Mouse (Mus musculus): ENCODE measurements around the gene Pros1. TPM values are rescaled to one million over a fixed set of nuclear protein-coding genes. Genes with fewer than 3 reads are reported as not detected.
A peak's percentile ranks its signal among the peaks of the same experiment; 100 is the strongest.

Gene Pros1
- polyA plus RNA-seq, 1 experiment from 2014 or later: 16.7 TPM

DNA sequence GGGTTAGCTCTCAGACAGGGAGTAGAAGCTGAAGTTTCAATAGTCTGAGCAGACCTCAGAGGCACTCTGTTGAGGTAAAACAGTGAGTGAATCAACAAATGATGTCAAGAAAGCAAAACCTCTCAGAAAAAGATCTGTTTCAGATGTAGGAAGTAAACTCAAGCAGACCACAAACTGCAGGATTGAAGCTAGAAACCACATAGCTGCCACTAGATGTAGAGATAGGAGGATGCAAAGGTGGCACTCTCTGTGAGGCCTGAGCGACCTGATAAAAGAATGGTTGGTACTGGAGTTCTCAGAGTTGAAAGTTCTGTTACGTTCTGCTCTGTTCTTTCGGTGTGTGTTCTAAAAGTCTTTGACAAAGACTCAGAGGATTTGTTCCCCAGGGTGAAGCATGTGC lies 41.7 kb downstream of the Pros1 start:
- Histone ChIP-seq H3K4me1 (replicated peaks) (no peaks in the 10 kb centered on the region), H3K9me3 (no peaks in the 10 kb centered on the region), H3K36me3 (no peaks in the 10 kb centered on the region), H3K4me3 (no peak overlapping the region), H3K27ac (no peak overlapping the region), H3K27me3 (ENCODE audit: insufficient read depth, poor library complexity, severe bottlenecking) (no peaks in the 10 kb centered on the region)
- WGBS: 81% methylated on average over 3 of the region's 3 CpGs
- no peak for DNase-seq (ENCODE audit: low spot score)

DNA sequence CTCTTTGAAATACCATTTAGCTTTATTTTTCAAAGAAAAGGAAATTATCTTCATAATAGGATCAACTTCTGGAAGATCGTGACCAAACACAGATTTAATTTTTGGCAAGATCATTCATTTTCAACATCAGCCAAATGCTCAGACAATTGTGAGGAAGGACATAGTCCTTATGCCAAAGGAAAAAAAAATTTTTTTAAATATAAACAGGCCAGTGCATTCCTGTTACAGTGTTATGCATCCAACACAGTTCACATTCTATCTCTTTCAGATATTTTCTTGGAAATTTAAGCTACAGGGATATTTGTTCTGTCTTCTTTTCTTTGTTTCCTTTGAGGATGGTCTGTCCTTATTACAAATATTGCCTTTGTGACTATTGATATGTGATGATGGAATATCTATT lies 57.3 kb downstream of the Pros1 start:
- WGBS: 92% methylated on average over 1 of the region's 1 CpGs
- no peaks in the 10 kb centered on the region for H3K27me3 ChIP-seq (ENCODE audit: insufficient read depth, poor library complexity, severe bottlenecking)
- no peaks in the 10 kb centered on the region for H3K4me1 ChIP-seq (replicated peaks)
- no peaks in the 10 kb centered on the region for H3K36me3 ChIP-seq
- DNase-seq (ENCODE audit: low spot score): no peak
- no peak overlapping the region for H3K27ac ChIP-seq
- no peak overlapping the region for H3K4me3 ChIP-seq
- H3K9me3 ChIP-seq: no peaks in the 10 kb centered on the region

DNA sequence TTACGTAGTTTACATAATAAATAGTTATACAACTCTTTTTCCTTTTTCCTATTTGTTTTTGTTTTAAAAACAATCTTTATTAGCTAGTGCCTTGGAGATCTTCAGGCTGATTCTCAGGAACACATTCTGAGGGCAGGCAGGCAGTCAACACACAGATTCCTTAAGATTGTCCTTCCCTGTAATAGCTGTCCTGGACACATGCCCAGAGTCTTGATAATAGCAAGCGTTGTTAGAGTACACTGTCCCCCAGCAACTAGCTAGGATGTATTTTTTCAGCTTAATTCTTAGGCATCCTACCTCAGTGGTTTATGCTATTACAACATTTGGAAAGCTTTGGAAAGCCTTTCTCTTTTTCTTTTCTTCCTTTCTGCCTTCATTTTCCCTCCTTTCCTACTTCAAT lies 58.1 kb downstream of the Pros1 start:
- 89% methylated on average over 2 of the region's 2 CpGs for WGBS
- no peaks in the 10 kb centered on the region; the same call in 1 of the 2 replicates for H3K4me1 ChIP-seq (replicated peaks)
- H3K27me3 ChIP-seq (ENCODE audit: insufficient read depth, poor library complexity, severe bottlenecking): no peaks in the 10 kb centered on the region
- no peak overlapping the region for H3K27ac ChIP-seq
- no peaks in the 10 kb centered on the region for H3K36me3 ChIP-seq
- H3K4me3 ChIP-seq: no peak overlapping the region
- DNase-seq (ENCODE audit: low spot score): no peak
- no peaks in the 10 kb centered on the region for H3K9me3 ChIP-seq

DNA sequence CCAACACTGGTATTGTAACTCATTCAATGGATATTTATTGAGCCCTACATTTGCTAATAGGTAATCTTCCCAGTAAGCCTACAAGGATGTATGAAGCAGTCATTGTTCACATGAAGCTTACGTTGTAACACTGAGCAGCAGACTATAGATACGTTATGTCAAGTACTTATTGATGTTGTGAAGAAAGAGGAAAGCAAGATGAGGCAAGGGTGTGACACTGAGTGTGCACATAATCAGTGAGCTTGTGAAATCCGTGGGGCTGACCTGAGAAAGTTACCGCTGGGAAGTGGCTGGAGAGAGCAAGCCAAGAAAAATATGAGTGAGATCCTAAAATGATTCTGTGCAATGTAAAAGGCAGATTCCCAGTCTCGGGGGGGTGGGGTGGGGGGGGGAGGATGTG lies 61.4 kb downstream of the Pros1 start:
- H3K27ac ChIP-seq: no peak overlapping the region
- H3K4me1 ChIP-seq (replicated peaks): no peaks in the 10 kb centered on the region; the same call in 1 of the 2 replicates
- H3K9me3 ChIP-seq: no peaks in the 10 kb centered on the region
- H3K27me3 ChIP-seq (ENCODE audit: insufficient read depth, poor library complexity, severe bottlenecking): no peaks in the 10 kb centered on the region
- H3K36me3 ChIP-seq: no peaks in the 10 kb centered on the region
- H3K4me3 ChIP-seq: no peak overlapping the region
- DNase-seq (ENCODE audit: low spot score): no peak
- WGBS: 90% methylated on average over 5 of the region's 5 CpGs

DNA sequence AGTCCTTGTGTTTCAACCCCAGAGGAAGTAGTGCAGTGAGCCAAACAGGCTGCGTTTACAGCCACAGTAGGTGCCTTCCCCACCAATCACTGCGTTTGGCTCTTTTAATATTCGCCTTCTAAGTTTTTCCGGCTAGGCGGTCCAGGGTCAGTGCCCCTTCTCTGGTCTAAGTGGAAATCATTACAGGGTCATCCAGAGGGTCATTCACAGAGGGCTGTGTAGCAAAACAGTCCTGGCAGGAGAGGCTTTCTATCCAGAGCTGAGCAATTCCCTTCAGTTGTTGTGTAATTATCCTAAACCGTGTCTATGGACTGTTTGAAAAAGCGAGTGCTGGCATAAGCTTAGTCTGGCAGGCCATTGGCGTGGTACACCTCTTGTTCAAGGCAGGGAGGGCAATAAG lies 68.1 kb downstream of the Pros1 start:
- WGBS: 8% methylated on average over 8 of the region's 8 CpGs
- DNase-seq (ENCODE audit: low spot score): peak; percentile 51
- Histone ChIP-seq H3K27me3 (ENCODE audit: insufficient read depth, poor library complexity, severe bottlenecking) (no peaks in the 10 kb centered on the region), H3K9me3 (no peaks in the 10 kb centered on the region), H3K27ac (no peak overlapping the region), H3K4me3 (no peak overlapping the region), H3K36me3 (no peaks in the 10 kb centered on the region), H3K4me1 (replicated peaks) (peaks cover 14% of the 10 kb centered on the region)

DNA sequence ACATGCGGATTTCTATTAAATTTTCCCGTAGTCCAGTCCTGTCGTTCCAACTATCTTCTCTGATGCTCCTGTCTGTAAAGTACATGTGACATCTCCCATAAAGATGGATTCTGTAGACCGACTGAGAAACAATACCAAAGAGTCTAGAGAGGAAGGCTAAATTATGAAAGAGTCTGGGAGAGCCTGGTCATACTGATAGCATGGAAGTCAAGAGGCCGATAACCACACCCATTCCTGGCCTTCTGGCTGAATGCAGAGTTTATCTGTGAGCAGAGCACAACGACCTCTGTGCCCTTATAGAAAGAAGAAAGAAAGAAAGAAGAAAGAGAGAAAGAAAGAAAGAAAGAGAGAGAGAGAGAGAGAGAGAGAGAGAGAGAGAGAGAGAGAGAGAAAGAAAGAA lies 77.2 kb downstream of the Pros1 start:
- 90% methylated on average over 6 of the region's 6 CpGs for WGBS
- Histone ChIP-seq H3K27ac (no peak overlapping the region), H3K4me1 (replicated peaks) (no peaks in the 10 kb centered on the region), H3K36me3 (no peaks in the 10 kb centered on the region), H3K4me3 (no peak overlapping the region), H3K27me3 (ENCODE audit: insufficient read depth, poor library complexity, severe bottlenecking) (no peaks in the 10 kb centered on the region), H3K9me3 (no peaks in the 10 kb centered on the region)
- DNase-seq (ENCODE audit: low spot score): no peak

DNA sequence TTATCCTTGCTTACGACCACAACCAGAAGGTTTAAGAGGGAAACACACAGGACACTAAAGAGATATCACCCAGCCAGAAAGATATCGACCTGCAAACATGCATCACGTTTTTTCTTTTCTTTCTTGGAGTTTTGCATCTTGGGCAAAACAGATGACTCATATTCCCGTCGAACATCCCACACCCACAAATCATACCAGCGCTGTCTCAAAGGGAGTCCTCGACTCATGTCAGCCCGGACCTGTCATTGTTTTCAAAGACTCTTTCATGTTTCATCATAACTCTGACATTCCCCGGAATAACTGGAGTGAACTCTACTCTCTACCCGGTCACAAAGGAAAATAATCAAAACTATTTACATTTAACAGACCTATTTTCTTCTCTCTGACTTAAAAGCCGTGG lies 82.2 kb downstream of the Pros1 start:
- H3K4me1 ChIP-seq (replicated peaks): no peaks in the 10 kb centered on the region
- 75% methylated on average over 11 of the region's 11 CpGs for WGBS
- no peaks in the 10 kb centered on the region for H3K9me3 ChIP-seq
- no peak overlapping the region for H3K4me3 ChIP-seq
- H3K36me3 ChIP-seq: no peaks in the 10 kb centered on the region
- H3K27me3 ChIP-seq (ENCODE audit: insufficient read depth, poor library complexity, severe bottlenecking): no peaks in the 10 kb centered on the region
- no peak overlapping the region for H3K27ac ChIP-seq
- no peak for DNase-seq (ENCODE audit: low spot score)

DNA sequence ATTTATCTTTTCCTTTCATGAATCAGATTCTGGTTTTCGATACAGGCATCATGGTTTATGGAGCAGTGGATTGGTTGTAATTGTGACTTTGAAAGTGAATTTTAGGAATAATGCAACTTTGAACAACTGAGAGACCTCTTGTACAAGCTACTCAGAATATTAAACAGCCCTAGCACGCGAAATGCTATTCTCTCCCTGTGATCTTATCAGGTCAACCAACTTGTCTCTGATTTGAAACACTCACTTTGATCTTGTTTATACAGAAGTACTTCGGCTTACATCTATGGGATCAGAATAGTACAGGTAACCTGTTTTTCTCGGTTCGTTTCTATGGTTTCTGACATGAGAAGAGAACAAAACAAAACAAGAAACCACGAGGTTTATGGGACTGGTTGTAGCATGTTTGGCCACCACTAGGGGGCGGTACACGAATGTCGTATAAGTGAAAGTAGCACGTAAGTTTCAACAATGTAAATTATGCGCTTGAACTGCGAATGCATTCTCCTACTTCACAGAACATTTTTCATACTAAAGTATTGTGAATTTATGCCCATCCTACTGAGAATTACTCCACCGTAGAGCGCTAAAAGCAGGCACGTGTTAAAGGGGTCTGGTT lies 86.4 kb downstream of the Pros1 start:
- no peaks in the 10 kb centered on the region for H3K27me3 ChIP-seq (ENCODE audit: insufficient read depth, poor library complexity, severe bottlenecking)
- DNase-seq (ENCODE audit: low spot score): peak; percentile 77
- WGBS: 26% methylated on average over 16 of the region's 16 CpGs
- peaks cover 10% of the 10 kb centered on the region; the same call in 1 of the 2 replicates for H3K4me1 ChIP-seq (replicated peaks)
- H3K4me3 ChIP-seq: peak overlapping the region; percentile 27
- H3K36me3 ChIP-seq: no peaks in the 10 kb centered on the region
- H3K27ac ChIP-seq: peak overlapping the region; percentile 77
- H3K9me3 ChIP-seq: no peaks in the 10 kb centered on the region

DNA sequence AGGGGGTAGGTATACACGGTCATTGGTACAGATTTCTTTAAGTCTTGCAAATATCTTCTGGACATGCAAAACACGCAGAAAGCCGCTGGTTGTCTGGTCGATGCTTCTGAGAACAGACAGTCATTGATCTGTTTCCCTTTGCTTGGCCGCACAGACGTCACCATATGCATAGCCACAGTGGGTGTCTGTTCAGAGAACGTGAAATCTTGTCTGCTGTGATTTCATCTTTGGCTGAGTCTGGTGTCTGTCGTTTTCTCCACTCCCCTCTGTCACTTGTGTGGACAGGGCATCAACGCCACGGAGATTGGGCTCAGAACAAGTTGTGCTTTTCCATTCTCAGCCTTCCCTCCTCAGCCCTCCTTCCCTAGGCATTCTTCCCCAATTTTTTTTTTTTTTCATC lies 87.7 kb downstream of the Pros1 start:
- no peak overlapping the region for H3K27ac ChIP-seq
- no peak overlapping the region for H3K4me3 ChIP-seq
- H3K36me3 ChIP-seq: no peaks in the 10 kb centered on the region
- WGBS: 70% methylated on average over 10 of the region's 10 CpGs
- peaks cover 2% of the 10 kb centered on the region; the same call in 1 of the 2 replicates for H3K9me3 ChIP-seq
- no peaks in the 10 kb centered on the region for H3K27me3 ChIP-seq (ENCODE audit: insufficient read depth, poor library complexity, severe bottlenecking)
- peaks cover 10% of the 10 kb centered on the region; the same call in 1 of the 2 replicates for H3K4me1 ChIP-seq (replicated peaks)
- peak; percentile 16 for DNase-seq (ENCODE audit: low spot score)

DNA sequence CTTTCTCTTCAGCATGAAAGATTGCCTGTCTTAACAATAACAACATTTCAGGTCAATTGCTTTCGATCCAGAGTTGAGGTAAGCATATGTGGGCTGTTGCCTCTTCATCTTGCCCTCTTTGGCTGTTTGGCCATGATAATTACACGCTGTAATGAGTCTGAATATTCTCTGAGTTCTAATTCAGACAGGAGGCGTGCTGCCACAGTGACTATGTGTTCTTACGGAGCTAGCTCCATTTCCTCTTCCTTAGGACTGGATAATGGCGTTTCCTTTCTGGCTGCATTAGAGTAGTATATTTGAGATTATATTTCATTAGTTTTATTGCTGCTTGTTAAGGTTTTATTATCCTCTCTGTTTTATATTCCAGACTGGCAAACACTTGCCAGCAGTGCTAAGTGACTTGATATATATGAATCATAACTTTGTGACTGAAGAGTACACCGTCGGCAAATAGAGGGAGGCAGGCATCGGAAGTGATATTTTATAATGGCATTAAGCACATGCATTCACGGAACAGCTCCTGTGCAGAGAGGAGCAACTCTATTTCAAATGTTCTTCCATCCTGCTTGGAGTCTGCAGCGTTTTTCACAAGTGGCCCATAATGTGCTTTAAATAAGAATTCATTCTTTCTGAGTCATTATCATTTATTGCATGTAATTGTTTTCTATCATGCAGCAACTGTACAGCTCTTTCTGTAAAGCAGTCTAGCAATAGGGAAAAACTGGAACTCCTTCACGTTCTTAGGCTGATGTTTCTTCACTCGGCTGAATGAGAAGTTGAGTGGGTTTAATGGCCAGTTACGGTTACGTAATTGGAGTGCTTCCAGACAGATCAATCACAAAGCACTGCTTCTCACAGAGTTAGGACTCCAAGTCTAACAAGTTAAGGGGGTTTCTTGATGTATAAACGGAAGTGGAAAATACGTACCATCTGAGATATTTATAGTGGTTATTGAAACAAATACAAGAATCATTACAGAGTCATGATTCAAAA lies 88.6 kb downstream of the Pros1 start:
- Histone ChIP-seq H3K27ac (no peak overlapping the region), H3K4me3 (no peak overlapping the region), H3K9me3 (peaks cover 5% of the 10 kb centered on the region; the same call in 1 of the 2 replicates), H3K4me1 (replicated peaks) (peaks cover 10% of the 10 kb centered on the region; the same call in 1 of the 2 replicates), H3K27me3 (ENCODE audit: insufficient read depth, poor library complexity, severe bottlenecking) (no peaks in the 10 kb centered on the region), H3K36me3 (no peaks in the 10 kb centered on the region)
- WGBS: 88% methylated on average over 16 of the region's 16 CpGs
- DNase-seq (ENCODE audit: low spot score): no peak

DNA sequence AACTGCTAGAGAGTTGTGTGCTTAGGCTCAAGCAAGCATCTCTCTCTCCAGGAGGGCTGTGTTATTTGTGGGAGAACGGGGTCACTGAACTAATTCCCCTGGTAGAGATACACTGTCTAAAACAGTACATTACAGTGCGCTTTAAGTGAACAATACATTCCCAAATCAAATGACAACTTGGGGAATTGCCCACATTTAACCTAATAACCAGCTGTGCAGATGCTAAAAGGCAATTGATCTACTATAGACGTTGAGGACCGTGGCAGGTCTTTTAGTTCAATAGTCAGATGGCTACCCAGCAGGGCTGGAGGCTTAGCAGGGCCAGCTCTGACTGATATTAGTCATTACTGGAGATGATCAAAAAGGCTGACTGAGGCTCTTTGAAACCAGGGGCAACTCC lies 104.4 kb downstream of the Pros1 start:
- WGBS: 57% methylated on average over 4 of the region's 4 CpGs
- no peaks in the 10 kb centered on the region for H3K4me1 ChIP-seq (replicated peaks)
- no peaks in the 10 kb centered on the region for H3K9me3 ChIP-seq
- no peak overlapping the region for H3K27ac ChIP-seq
- H3K4me3 ChIP-seq: no peak overlapping the region
- no peak for DNase-seq (ENCODE audit: low spot score)
- H3K36me3 ChIP-seq: no peaks in the 10 kb centered on the region
- H3K27me3 ChIP-seq (ENCODE audit: insufficient read depth, poor library complexity, severe bottlenecking): no peaks in the 10 kb centered on the region

DNA sequence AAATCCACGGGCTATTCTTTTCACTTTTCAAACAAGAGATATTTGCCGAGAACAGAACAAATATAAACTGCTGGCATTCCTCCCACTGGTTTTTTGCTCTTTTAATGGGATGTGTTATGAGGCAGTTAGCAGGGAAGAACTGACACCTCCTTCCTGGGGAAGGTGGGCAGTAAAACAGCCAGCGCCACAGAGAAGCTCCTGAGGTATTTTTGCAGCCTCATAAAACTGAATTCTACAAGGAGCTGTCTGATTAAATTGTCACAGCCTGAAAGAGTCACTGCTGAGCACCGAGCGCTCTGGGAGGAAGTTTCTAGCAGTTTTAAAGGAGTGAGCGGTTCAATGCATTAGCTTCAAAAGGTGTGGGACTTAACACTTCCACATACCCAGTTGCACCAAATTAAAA lies 110.3 kb downstream of the Pros1 start:
- Histone ChIP-seq H3K4me1 (replicated peaks) (no peaks in the 10 kb centered on the region), H3K4me3 (no peak overlapping the region), H3K36me3 (no peaks in the 10 kb centered on the region), H3K27me3 (ENCODE audit: insufficient read depth, poor library complexity, severe bottlenecking) (no peaks in the 10 kb centered on the region), H3K27ac (no peak overlapping the region), H3K9me3 (no peaks in the 10 kb centered on the region)
- DNase-seq (ENCODE audit: low spot score): no peak
- WGBS: 85% methylated on average over 6 of the region's 6 CpGs

DNA sequence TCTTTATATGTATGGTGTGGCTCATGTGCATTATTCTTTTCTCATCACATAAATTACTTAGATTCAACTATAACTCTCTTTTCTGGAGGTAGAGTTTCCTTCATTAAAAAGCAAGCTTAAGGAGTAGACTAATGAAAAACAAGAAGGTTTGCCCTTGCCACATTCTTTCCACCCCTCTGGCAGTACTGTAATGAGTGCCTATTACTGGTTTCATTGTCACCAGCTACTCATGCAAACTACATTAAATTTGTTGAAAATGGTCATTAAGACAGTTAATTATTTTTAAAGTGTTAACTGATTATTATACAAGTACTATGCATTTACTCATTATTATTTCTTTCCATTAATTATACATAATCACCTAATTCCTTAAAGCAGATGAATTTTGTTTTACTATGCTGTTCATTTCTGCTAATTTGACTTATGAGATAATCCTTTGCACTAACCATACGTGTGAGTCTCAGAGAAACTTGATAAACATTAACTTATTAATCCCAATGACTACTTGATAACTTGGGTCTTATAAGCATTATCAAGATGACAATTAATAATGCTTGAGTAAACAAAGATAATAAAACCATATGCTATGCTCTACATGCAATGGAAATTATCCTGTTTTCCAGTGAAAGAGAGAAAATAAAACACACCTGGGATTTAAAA lies 117.7 kb downstream of the Pros1 start:
- WGBS: 88% methylated on average over 1 of the region's 1 CpGs
- Histone ChIP-seq H3K4me1 (replicated peaks) (no peaks in the 10 kb centered on the region), H3K9me3 (no peaks in the 10 kb centered on the region), H3K4me3 (no peak overlapping the region), H3K36me3 (no peaks in the 10 kb centered on the region), H3K27me3 (ENCODE audit: insufficient read depth, poor library complexity, severe bottlenecking) (no peaks in the 10 kb centered on the region), H3K27ac (no peak overlapping the region)
- DNase-seq (ENCODE audit: low spot score): no peak

Data from hindbrain, embryonic 10.5 days (tissue).